Mouse (Mus musculus) stomach, postnatal 0 days (tissue): ENCODE data around the gene Prkab2. TPM values are rescaled to one million over a fixed set of nuclear protein-coding genes. Genes with fewer than 3 reads are reported as not detected.

Source experiments
- ATAC-seq: fragments of 200-750 bp; cut with Nextera tagmentation; 2 replicates; pipeline ENCODE4 v1.8.0; 2017; ENCODE audit not compliant: low FRiP score, low TSS enrichment
- DNase-seq: peaks from one replicate; pipeline ENCODE4 v3.0.0-alpha.2; 2016; ENCODE audit warnings: low spot score
- H3K27ac ChIP-seq: fragments of 300-500 bp; sonication (generic); replicated peaks from 2 replicates; pipeline ENCODE4 v1.5.1; 2014; ENCODE audit warnings: mild to moderate bottlenecking, control low read depth
- H3K27me3 ChIP-seq: fragments of 300-500 bp; sonication (generic); 2 replicates; pipeline ENCODE4 v1.6.1; 2014; ENCODE audit warnings: low read length; ENCODE audit not compliant: control insufficient read depth, insufficient read depth
- H3K36me3 ChIP-seq: fragments of 300-500 bp; sonication (generic); 2 replicates; pipeline ENCODE4 v1.6.1; 2014; ENCODE audit warnings: low read length, mixed read lengths; ENCODE audit not compliant: control insufficient read depth, insufficient read depth
- H3K4me1 ChIP-seq: fragments of 300-500 bp; sonication (generic); replicated peaks from 2 replicates; pipeline ENCODE4 v1.6.1; 2014; ENCODE audit warnings: antibody characterized with exemption; ENCODE audit not compliant: control insufficient read depth, insufficient read depth
- H3K4me2 ChIP-seq: fragments of 300-500 bp; sonication (generic); replicated peaks from 2 replicates; pipeline ENCODE4 v1.6.1; 2014; ENCODE audit warnings: low read depth, mild to moderate bottlenecking, control low read depth, moderate library complexity
- H3K4me3 ChIP-seq: fragments of 300-500 bp; sonication (generic); 2 replicates; pipeline ENCODE4 v1.5.1; 2014; ENCODE audit warnings: low read depth, low read length, control low read depth
- H3K9ac ChIP-seq: fragments of 300-500 bp; sonication (generic); 2 replicates; pipeline ENCODE4 v1.6.1; 2014; ENCODE audit warnings: mild to moderate bottlenecking, low read length, control low read depth, mixed read lengths
- H3K9me3 ChIP-seq: fragments of 300-500 bp; sonication (generic); 2 replicates; pipeline ENCODE4 v1.6.1; 2016; ENCODE audit warnings: low read length; ENCODE audit not compliant: control insufficient read depth
- CTCF ChIP-seq: IDR thresholded peaks from 2 replicates; pipeline ENCODE4 v1.5.1; 2016; ENCODE audit warnings: antibody characterized with exemption, low read depth, mild to moderate bottlenecking, moderate library complexity
- EP300 ChIP-seq: optimal IDR thresholded peaks from 2 replicates; pipeline ENCODE3; 2016; ENCODE audit warnings: antibody characterized with exemption
- WGBS: fragments of 180-500 bp; shearing (Covaris S2); extraction: QIAGEN DNeasy Blood & Tissue Kit; methylation state at CpG from one replicate; pipeline ENCODE4 v1.1.7; 2014; 5-methylcytosine and 5-hydroxymethylcytosine counted together
- polyA plus RNA-seq: library from polyadenylated mRNA; unstranded; fragments of >200 nt; fragmentation: Nextera tagmentation; extraction: Ambion mirVana; gene quantifications from 2 replicates; pipeline ENCODE4 v1.2.1, GENCODE M21; 2015

The Prkab2 gene
- polyA plus RNA-seq: 4.8 and 5.6 TPM in 2 replicates

- H3K27me3 ChIP-seq: no peaks in the 10 kb centered on the region
- no peaks in the 10 kb centered on the region for H3K36me3 ChIP-seq
- H3K27ac ChIP-seq: peak within 1 kb of the TSS; percentile 61
- ATAC-seq (peak; percentile 96), DNase-seq (peak; percentile 100)
- TF ChIP-seq CTCF: no peak
- no peak for TF ChIP-seq EP300
- H3K4me3 ChIP-seq: peak within 1 kb of the TSS; percentile 89
- 1% methylated on average over 51 of the region's 51 CpGs for WGBS
- H3K4me2 ChIP-seq: peak within 1 kb of the TSS; percentile 82
- peak within 1 kb of the TSS; percentile 74 for H3K9ac ChIP-seq
- H3K4me1 ChIP-seq: 0 out of 2 replicates have a peak, but pooled peaks cover 2% of the 10 kb centered on the region
- no peaks in the 10 kb centered on the region for H3K9me3 ChIP-seq
Observed at GRCm38 (mm10) chr3:97657655-97658411, at the start of gene Prkab2. TSS of gene Prkab2 (plus strand) at chr3:97658193.

DNA sequence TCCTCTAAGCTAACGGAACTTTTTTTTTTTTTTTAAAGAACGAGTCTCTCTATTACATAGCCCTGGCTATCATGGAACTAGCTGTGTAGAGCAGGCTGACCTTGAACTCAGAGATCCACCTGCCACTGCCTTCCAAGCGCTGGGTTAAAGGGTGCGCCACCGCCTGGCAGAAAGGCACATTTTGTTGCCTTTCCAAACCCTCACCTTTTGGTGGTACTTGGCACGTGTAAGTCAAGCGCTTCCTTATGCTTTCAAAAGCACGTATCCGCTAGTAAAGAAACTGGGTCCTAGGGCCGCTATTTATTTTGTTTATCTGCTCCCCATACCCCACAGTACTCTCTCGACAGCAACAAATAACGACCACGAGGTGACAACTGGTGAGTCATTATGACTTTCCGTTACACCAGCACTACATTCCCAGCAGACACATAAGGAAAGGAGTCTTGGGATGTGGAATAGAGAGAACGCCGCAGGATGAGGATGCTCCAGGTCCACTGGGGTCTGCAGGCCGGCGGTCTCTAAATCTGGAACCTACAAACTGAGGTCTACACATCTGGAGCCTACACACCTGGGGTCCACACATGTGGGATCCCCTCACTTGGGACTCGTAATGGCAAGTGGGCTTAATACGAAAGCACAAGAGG lies 48.7 kb upstream of the Prkab2 start:
- peak; percentile 52 for DNase-seq
- Histone ChIP-seq H3K9me3 (no peaks in the 10 kb centered on the region), H3K4me3 (peak overlapping the region; percentile 82), H3K4me2 (peak overlapping the region; percentile 86), H3K4me1 (no peaks in the 10 kb centered on the region), H3K27me3 (no peaks in the 10 kb centered on the region), H3K9ac (peak overlapping the region; percentile 90), H3K27ac (peak overlapping the region; percentile 95), H3K36me3 (no peaks in the 10 kb centered on the region)
- TF ChIP-seq CTCF (peak; percentile 66), EP300 (no peak)
- ATAC-seq: peak; percentile 21
- WGBS: 4% methylated on average over 20 of the region's 20 CpGs

DNA sequence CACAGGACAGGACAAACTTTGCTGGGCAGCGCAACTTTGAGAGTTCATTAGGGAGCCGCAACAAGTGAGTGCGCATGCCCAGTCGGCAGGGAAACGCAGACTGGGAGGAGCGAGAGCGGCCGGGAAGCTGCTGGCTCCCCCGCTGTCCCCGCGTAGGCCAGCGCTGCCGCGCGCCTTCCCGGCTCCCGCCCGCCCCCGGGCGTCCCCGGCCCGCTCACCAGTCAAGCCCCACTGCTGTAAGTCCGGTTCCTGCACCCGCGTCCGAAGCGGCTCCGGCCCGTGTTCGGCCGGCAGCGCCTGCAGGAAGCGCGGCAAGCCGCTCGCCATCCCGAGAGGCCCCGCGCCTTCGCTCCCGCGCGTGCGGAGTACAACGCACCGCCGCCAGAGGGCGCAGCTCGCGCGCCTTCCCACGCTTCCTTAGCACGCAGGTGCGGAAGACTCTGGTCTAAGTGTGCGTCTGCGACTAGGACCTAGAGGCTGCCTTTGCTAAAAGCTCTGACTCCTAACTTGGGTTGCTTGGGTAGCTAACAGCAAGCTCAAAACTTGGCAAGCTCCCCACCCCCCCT lies 48.1 kb upstream of the Prkab2 start, which contains the start of gene Chd1l:
Chd1l (minus strand) TSS at position 359 of the 566 bp plus-strand sequence.
- no peaks in the 10 kb centered on the region for H3K36me3 ChIP-seq
- peak within 1 kb of the TSS; percentile 82 for H3K4me3 ChIP-seq
- WGBS: under 1% methylated on average over 39 of the region's 56 CpGs
- ATAC-seq (peak; percentile 94), DNase-seq (peak; percentile 95)
- H3K9me3 ChIP-seq: no peaks in the 10 kb centered on the region
- peak within 1 kb of the TSS; percentile 86 for H3K4me2 ChIP-seq
- H3K27ac ChIP-seq: peak within 1 kb of the TSS; percentile 95
- peak within 1 kb of the TSS; percentile 90 for H3K9ac ChIP-seq
- no peaks in the 10 kb centered on the region for H3K27me3 ChIP-seq
- H3K4me1 ChIP-seq: no peaks in the 10 kb centered on the region
- TF ChIP-seq CTCF: peak; percentile 95
- TF ChIP-seq EP300: no peak

- H3K27ac ChIP-seq: no peak overlapping the region
- no peaks in the 10 kb centered on the region for H3K36me3 ChIP-seq
- no peak for TF ChIP-seq CTCF
- TF ChIP-seq EP300: no peak
- DNase-seq (no peak), ATAC-seq (no peak)
- no peak overlapping the region for H3K9ac ChIP-seq
- H3K4me2 ChIP-seq: no peak overlapping the region
- no peaks in the 10 kb centered on the region for H3K4me1 ChIP-seq
- no peak overlapping the region for H3K4me3 ChIP-seq
- WGBS: 85% methylated on average over 6 of the region's 6 CpGs
- no peaks in the 10 kb centered on the region for H3K9me3 ChIP-seq
- H3K27me3 ChIP-seq: no peaks in the 10 kb centered on the region
Observed at GRCm38 (mm10) chr3:97611021-97611420, 47.0 kb upstream of the Prkab2 start.

DNA sequence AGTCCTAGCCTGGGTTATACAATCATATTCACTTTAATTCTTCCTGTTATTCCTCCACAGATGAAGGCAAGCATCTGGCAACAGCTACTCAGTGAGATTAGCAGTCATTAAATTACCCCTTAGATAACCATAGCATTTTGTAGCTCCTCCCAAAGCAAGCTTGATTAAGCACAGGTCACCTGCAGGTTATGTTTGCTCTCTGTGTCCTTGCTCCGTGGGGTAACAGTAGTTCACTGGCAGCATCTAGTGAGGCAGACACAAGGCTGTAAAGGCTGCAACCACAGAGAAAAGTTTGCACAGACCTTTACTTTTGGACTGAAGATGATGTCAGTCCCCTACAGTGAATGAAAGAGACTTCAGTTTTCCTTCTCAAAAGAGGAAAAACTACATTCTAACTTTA lies 42.8 kb upstream of the Prkab2 start:
- H3K27ac ChIP-seq: no peak overlapping the region
- DNase-seq: peak; percentile 56
- WGBS: 6% methylated on average over 1 of the region's 1 CpGs

More for the DNA sequence above, 42.8 kb upstream of the Prkab2 start:
- H3K27me3 ChIP-seq: no peaks in the 10 kb centered on the region
- no peaks in the 10 kb centered on the region for H3K9me3 ChIP-seq
- H3K4me3 ChIP-seq: no peak overlapping the region
- TF ChIP-seq EP300: no peak
- TF ChIP-seq CTCF: no peak
- peak; percentile 61 for ATAC-seq
- no peak overlapping the region for H3K4me2 ChIP-seq
- no peak overlapping the region for H3K9ac ChIP-seq
- no peaks in the 10 kb centered on the region for H3K4me1 ChIP-seq
- no peaks in the 10 kb centered on the region for H3K36me3 ChIP-seq
